Mouse (Mus musculus) brown adipose tissue, adult 24 weeks (tissue): ENCODE measurements around the gene Chrm5. TPM values are rescaled to one million over a fixed set of nuclear protein-coding genes. Genes with fewer than 3 reads are reported as not detected.

ENCODE experiments used
- polyA plus RNA-seq: library from polyadenylated mRNA; stranded (reverse); fragments of >200 nt; gene quantifications from 2 replicates; pipeline ENCODE4 v1.2.4, GENCODE M21; 2012; ENCODE audit not compliant: missing spikeins, insufficient read depth, insufficient read length

Gene Chrm5
- polyA plus RNA-seq, 1 experiment = not detected

Other genes with a start within 250 kb of the Chrm5 start
- 1.3 and 2.0 TPM in 2 replicates for gene Lpcat4, start 241.3 kb downstream of the Chrm5 start, polyA plus RNA-seq
- gene Nutm1, start 221.5 kb downstream of the Chrm5 start, polyA plus RNA-seq = not detected in 2 replicates
- gene Nop10, start 218.8 kb downstream of the Chrm5 start, polyA plus RNA-seq = 166 and 235 TPM in 2 replicates
- 10.4 and 10.8 TPM in 2 replicates for gene Slc12a6, start 214.9 kb downstream of the Chrm5 start, polyA plus RNA-seq
- not detected in 2 replicates for gene Gm21985, start 214.5 kb downstream of the Chrm5 start, polyA plus RNA-seq
- 122 and 128 TPM in 2 replicates for gene Emc4, start 112.7 kb downstream of the Chrm5 start, polyA plus RNA-seq
- gene Katnbl1, start 101.6 kb downstream of the Chrm5 start, polyA plus RNA-seq = 6.1 and 8.6 TPM in 2 replicates
- 29.3 TPM in 2 replicates for gene Emc7, start 25.8 kb downstream of the Chrm5 start, polyA plus RNA-seq
- gene Aven, start 12.2 kb upstream of the Chrm5 start, polyA plus RNA-seq = 11.8 and 15.8 TPM in 2 replicates